Mouse (Mus musculus) frontal cortex, adult (tissue): ENCODE data around the gene Aga.
"Not testable (repeated sequence)": the region's sequence is repeated elsewhere in the genome, so short reads cannot be mapped to it uniquely, and the experiment has no call there.

Experiments
- ATAC-seq: cut with Nextera tagmentation; 2 replicates; pipeline ENCODE4 v1.9.2; 2017; ENCODE audit warnings: mild to moderate bottlenecking, moderate library complexity, mixed read lengths; ENCODE audit not compliant: low TSS enrichment

The Aga gene

DNA sequence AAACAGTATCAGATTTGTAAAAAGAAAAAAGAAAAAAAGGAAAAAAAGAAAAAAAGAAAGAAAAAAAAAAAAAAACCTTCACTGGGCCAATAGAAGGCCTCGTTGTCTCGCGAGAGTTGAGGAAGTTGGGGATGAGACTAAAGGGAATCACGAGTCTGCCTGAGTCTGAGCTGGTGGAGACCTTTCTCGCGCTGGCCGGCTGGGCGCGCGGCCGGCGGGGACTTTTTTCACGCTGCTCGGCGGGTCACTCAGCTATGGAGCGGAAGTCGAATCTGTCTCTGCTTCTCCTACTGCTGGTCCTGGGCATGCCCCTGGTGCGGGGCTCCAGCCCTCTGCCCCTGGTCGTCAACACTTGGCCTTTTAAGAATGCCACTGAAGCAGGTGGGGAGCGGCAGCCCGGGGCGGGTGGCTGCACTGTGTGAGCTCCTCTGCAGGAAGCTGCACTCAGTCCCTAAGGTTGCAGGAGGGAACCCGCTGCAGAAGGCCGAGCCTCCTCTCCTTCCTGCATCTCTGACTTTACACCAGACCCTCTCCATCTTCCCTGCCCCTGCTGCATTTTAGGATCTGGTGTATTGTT lies at the start of gene Aga:
Gene Aga (plus strand): TSS at position 177 of the 577 bp plus-strand sequence.
- ATAC-seq, result peak; percentile 98

DNA sequence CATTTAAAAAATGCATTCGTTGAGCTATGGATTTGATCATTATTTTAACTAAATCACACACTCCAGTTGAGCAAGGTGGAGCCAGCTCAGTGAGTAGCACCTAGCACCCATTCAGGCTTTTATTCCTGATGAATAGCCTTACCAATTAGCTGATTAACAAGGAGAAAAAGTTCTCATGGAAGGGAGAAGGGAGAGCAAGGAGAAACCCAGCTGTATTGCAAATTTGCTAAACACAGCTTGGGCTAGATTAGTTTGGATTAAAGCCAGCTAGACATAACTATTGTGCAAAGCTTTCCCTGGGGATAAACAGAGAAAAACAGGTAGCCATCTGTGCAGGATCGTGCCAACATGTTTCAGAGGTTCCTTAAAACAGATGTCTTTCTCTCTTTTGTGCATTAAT lies 22.5 kb upstream of the Aga start:
- no peak for ATAC-seq

DNA sequence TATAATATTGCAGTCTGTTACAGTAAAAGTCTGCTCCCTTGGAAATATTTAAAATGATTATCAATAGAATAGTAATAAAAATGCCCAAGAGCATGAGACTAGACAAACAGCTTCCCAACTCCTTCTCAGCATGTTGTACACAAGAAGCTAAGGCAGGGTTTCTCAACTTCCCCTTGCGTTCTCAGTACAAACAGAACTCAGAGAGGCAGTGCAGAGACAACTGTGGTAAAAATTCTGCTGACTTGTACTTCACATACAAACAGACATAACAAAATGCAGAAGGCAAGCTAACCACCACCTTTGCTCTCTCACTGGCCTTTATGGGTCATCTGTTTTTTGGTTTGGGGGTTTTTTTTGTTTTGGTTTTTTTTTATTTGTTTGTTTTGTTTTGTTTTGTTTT lies 15.3 kb upstream of the Aga start:
- ATAC-seq, result no peak

- no peak for ATAC-seq
Measured at GRCm38 (mm10) chr8:53496885-53497326, 14.6 kb upstream of the Aga start.

DNA sequence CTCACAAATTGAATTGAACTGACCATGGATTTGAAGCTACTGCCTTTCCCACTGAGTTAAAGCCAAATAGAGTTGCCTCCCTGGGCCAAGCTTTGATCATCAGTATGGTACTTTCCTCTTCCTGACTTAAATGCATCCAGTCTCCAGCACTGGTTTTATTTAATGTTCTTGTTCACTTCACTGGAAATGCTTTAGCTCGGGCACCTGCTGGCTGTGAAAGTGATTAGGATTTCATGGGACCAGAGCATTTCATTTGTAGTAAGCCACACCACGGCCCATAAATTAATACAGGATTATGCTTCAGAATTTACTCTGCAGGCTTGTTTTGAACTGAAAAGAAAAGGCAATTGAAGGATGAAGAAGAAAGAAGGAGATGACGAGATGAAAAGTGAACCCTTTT lies 26.5 kb downstream of the Aga start:
- ATAC-seq, result not testable (repeated sequence)

DNA sequence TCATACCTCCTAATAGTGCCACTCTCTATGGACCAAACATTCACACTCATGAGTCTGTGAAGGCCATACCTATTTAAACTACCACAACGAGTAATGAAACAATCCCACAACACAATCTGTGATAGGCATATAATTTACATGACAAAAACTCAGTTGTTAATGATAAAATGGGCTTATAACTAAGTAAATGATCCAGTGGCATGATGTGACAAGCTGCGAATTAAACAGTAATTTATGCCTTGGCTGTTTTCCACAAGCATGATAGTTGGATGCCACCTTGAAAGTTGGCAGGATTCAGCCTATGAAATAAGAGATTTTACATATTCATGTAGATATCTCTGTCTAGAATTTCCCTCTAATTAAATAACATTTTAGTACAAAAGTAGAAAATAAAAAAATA lies 28.1 kb downstream of the Aga start:
- ATAC-seq, result no peak

DNA sequence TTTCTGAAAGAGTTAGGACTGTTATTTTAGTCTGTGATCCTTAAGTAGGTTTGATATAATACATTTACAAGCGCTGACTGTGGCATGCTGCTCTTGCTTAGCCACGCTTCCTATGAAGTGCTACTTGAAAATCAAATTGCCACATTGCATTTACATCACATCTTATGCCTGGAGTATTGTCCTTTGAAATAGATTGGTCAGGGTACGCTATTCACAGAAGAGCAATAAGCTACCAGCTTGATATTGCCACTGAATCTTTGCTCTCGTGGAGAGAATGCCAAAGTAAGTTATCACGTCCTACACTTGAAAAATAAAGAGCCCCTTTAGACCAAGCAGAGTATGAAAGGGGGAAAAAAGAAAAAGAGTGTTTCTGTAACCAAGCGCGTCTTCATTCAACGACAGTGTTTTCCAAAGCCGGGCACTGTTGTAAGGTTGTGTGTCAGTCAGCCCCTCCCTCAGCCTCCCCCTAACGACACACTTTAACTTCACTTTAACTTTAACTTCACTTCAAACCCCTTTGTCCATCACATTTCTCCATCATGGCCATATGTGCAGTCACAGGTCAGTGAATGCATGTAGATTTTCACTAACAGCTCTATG lies 51.0 kb downstream of the Aga start:
- no peak for ATAC-seq

- ATAC-seq, result no peak
Measured at GRCm38 (mm10) chr8:53566223-53566622, 54.7 kb downstream of the Aga start.
